Mouse (Mus musculus): ENCODE results near the gene Cmklr1. TPM values are rescaled to one million over a fixed set of nuclear protein-coding genes. Genes with fewer than 3 reads are reported as not detected.

The Cmklr1 gene
- total and polyA plus RNA-seq, 2 experiments from 2014 or later = 2.0 to 4.8 TPM

GRCm38 (mm10) chr5:113565858-113566257 lies 84.4 kb downstream of the Cmklr1 start:
- TF ChIP-seq EP300 (IDR thresholded peaks at IDR 0.05; ENCODE audit: low read depth) (no peak), CTCF (IDR thresholded peaks at IDR 0.05; ENCODE audit: low read depth) (no peak)

DNA sequence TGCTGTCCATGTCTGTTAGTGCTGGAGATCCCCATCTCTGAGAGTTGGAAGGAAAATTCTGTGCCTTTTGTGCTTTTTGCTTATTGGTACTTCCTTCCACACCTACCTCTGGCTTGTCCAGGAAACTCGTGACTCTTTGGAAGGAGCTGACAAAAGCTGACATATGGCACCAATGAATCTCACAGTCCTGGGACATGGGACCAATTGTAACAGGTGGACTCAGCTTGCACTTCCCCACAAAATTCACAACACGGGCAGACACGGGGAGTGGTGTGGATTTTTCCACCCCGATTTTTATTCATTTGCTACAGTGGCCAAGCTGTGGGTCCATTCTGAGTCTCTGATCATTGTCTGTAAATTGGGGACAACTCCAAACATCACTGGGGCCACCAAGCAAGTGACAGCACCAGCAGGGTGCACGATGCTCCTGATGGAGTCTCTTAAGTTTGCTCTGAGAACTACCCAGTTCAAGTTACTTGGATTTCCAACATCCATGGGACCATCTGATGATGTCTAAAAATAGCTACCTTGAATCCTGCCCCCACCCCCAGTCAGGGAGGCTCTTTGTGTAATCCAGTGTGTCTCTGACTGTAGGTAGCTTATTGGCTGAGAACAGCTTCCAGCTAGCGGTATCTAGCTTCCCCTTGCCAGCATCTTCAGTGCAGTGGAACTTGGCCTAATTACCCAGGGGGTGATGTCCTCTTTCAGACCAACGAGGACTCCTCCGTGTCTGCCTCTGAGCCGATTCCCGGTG lies 84.9 kb downstream of the Cmklr1 start:
- Histone ChIP-seq H3K9ac (replicated peaks; ENCODE audit: low read depth, low read length) (no peak overlapping the region), H3K36me3 (replicated peaks; ENCODE audit: control insufficient read depth, insufficient read depth, low read length) (no peaks in the 10 kb centered on the region), H3K9me3 (replicated peaks; ENCODE audit: control insufficient read depth, low read length) (no peaks in the 10 kb centered on the region), H3K27ac (ENCODE audit: low read depth) (no peak overlapping the region), H3K4me1 (ENCODE audit: control insufficient read depth, insufficient read depth) (no peaks in the 10 kb centered on the region), H3K4me2 (ENCODE audit: low read depth, low read length) (no peak overlapping the region), H3K4me3 (ENCODE audit: low read depth, low read length) (no peak overlapping the region), H3K27me3 (ENCODE audit: control insufficient read depth, insufficient read depth, low read length) (no peaks in the 10 kb centered on the region)
- DNase-seq (ENCODE audit: low spot score) = no peak
- ATAC-seq (ENCODE audit: insufficient read depth, low read depth) = no peak
- TF ChIP-seq CTCF (IDR thresholded peaks at IDR 0.05; ENCODE audit: low read depth) (no peak), EP300 (IDR thresholded peaks at IDR 0.05; ENCODE audit: low read depth) (no peak)
- 70% methylated on average over 10 of the region's 10 CpGs for whole genome bisulfite sequencing

More at GRCm38 (mm10) chr5:113565858-113566257, 84.4 kb downstream of the Cmklr1 start:
- H3K9me3 ChIP-seq (replicated peaks; ENCODE audit: control insufficient read depth, low read length) = no peaks in the 10 kb centered on the region
- no peaks in the 10 kb centered on the region for H3K4me1 ChIP-seq (ENCODE audit: control insufficient read depth, insufficient read depth)
- DNase-seq (ENCODE audit: low spot score) (no peak), ATAC-seq (ENCODE audit: insufficient read depth, low read depth) (no peak)
- no peak overlapping the region for H3K4me2 ChIP-seq (ENCODE audit: low read depth, low read length)
- H3K27ac ChIP-seq (ENCODE audit: low read depth) = no peak overlapping the region
- no peaks in the 10 kb centered on the region for H3K27me3 ChIP-seq (ENCODE audit: control insufficient read depth, insufficient read depth, low read length)
- H3K4me3 ChIP-seq (ENCODE audit: low read depth, low read length) = no peak overlapping the region
- 74% methylated on average over 12 of the region's 12 CpGs for WGBS
- H3K9ac ChIP-seq (replicated peaks; ENCODE audit: low read depth, low read length) = no peak overlapping the region
- no peaks in the 10 kb centered on the region for H3K36me3 ChIP-seq (replicated peaks; ENCODE audit: control insufficient read depth, insufficient read depth, low read length)

GRCm38 (mm10) chr5:113564463-113564862 lies 85.8 kb downstream of the Cmklr1 start:
- WGBS = 19% methylated on average over 4 of the region's 4 CpGs
- Histone ChIP-seq H3K36me3 (replicated peaks; ENCODE audit: control insufficient read depth, insufficient read depth, low read length) (no peaks in the 10 kb centered on the region), H3K4me1 (ENCODE audit: control insufficient read depth, insufficient read depth) (no peaks in the 10 kb centered on the region), H3K9me3 (replicated peaks; ENCODE audit: control insufficient read depth, low read length) (no peaks in the 10 kb centered on the region), H3K9ac (replicated peaks; ENCODE audit: low read depth, low read length) (no peak overlapping the region), H3K4me2 (ENCODE audit: low read depth, low read length) (no peak overlapping the region), H3K27ac (ENCODE audit: low read depth) (no peak overlapping the region), H3K4me3 (ENCODE audit: low read depth, low read length) (no peak overlapping the region), H3K27me3 (ENCODE audit: control insufficient read depth, insufficient read depth, low read length) (no peaks in the 10 kb centered on the region)
- no peak for DNase-seq (ENCODE audit: low spot score)
- no peak for ATAC-seq (ENCODE audit: insufficient read depth, low read depth)
- no peak for TF ChIP-seq CTCF (IDR thresholded peaks at IDR 0.05; ENCODE audit: low read depth)
- no peak for TF ChIP-seq EP300 (IDR thresholded peaks at IDR 0.05; ENCODE audit: low read depth)

Other genes with a start within 250 kb of the Cmklr1 start
- gene Wscd2, start 160.1 kb downstream of the Cmklr1 start, total RNA-seq (2014; rRNA removed; ENCODE audit: low replicate concordance) = 0.73 and 4.5 TPM in 2 replicates
- gene Wscd2, start 160.1 kb downstream of the Cmklr1 start, polyA plus RNA-seq (2015; fragmentation: Nextera tagmentation; extraction: Ambion mirVana) = 0.27 and 0.34 TPM in 2 replicates
- not detected in 2 replicates for gene 1700069L16Rik, start 74.3 kb upstream of the Cmklr1 start, total RNA-seq (2014; rRNA removed; ENCODE audit: low replicate concordance)
- gene 1700069L16Rik, start 74.3 kb upstream of the Cmklr1 start, polyA plus RNA-seq (2015; fragmentation: Nextera tagmentation; extraction: Ambion mirVana) = not detected in 2 replicates
- 5.5 and 7.1 TPM in 2 replicates for gene Ficd, start 85.4 kb upstream of the Cmklr1 start, total RNA-seq (2014; rRNA removed; ENCODE audit: low replicate concordance)
- gene Ficd, start 85.4 kb upstream of the Cmklr1 start, polyA plus RNA-seq (2015; fragmentation: Nextera tagmentation; extraction: Ambion mirVana) = 4.1 and 5.3 TPM in 2 replicates
- gene Sart3, start 122.1 kb upstream of the Cmklr1 start, total RNA-seq (2014; rRNA removed; ENCODE audit: low replicate concordance) = 15.8 and 22.3 TPM in 2 replicates
- 11.9 and 12.8 TPM in 2 replicates for gene Sart3, start 122.1 kb upstream of the Cmklr1 start, polyA plus RNA-seq (2015; fragmentation: Nextera tagmentation; extraction: Ambion mirVana)
- 116 and 149 TPM in 2 replicates for gene Iscu, start 122.3 kb upstream of the Cmklr1 start, total RNA-seq (2014; rRNA removed; ENCODE audit: low replicate concordance)
- gene Iscu, start 122.3 kb upstream of the Cmklr1 start, polyA plus RNA-seq (2015; fragmentation: Nextera tagmentation; extraction: Ambion mirVana) = 210 and 215 TPM in 2 replicates
- 19.9 and 28.4 TPM in 2 replicates for gene Tmem119, start 150.1 kb upstream of the Cmklr1 start, total RNA-seq (2014; rRNA removed; ENCODE audit: low replicate concordance)
- 12.4 and 13.0 TPM in 2 replicates for gene Tmem119, start 150.1 kb upstream of the Cmklr1 start, polyA plus RNA-seq (2015; fragmentation: Nextera tagmentation; extraction: Ambion mirVana)
- 1.6 and 5.0 TPM in 2 replicates for gene Selplg, start 182.2 kb upstream of the Cmklr1 start, total RNA-seq (2014; rRNA removed; ENCODE audit: low replicate concordance)
- gene Selplg, start 182.2 kb upstream of the Cmklr1 start, polyA plus RNA-seq (2015; fragmentation: Nextera tagmentation; extraction: Ambion mirVana) = 1.2 and 1.7 TPM in 2 replicates

Data from heart, postnatal 0 days (tissue).